Mouse (Mus musculus): ENCODE results near the gene Bola2. TPM values are rescaled to one million over a fixed set of nuclear protein-coding genes. Genes with fewer than 3 reads are reported as not detected.

Bola2 gene
- polyA plus RNA-seq, 2 experiments = 50.4 to 122 TPM

- ATAC-seq (ENCODE audit: low FRiP score, low read depth) = no peak
- no peak for TF ChIP-seq POLR2A (IDR thresholded peaks at IDR 0.05; ENCODE audit: borderline replicate concordance, extremely low read depth, insufficient read depth, insufficient read length)
- Histone ChIP-seq H3K4me3 (replicated peaks; ENCODE audit: low read length) (no peak overlapping the region), H3K27ac (replicated peaks; ENCODE audit: low read depth, low read length) (no peak overlapping the region), H3K36me3 (ENCODE audit: control insufficient read depth, insufficient read depth, low read length) (no peaks in the 10 kb centered on the region), H3K27me3 (ENCODE audit: control insufficient read depth, insufficient read depth, low read length) (no peaks in the 10 kb centered on the region), H3K9me3 (ENCODE audit: control insufficient read depth, low read length) (no peaks in the 10 kb centered on the region), H3K4me2 (replicated peaks; ENCODE audit: low read depth, low read length, severe bottlenecking) (no peak overlapping the region), H3K4me1 (ENCODE audit: control insufficient read depth, insufficient read depth, low read length) (no peaks in the 10 kb centered on the region), H3K9ac (ENCODE audit: low read depth, low read length, severe bottlenecking) (no peak overlapping the region)
- 86% methylated on average over 17 of the region's 17 CpGs for WGBS
- DNase-seq (ENCODE audit: low spot score) = no peak
These were observed 44.4 kb downstream of the Bola2 start for GRCm38 (mm10) chr7:126739551-126739950.

- H3K9me3 ChIP-seq (ENCODE audit: control insufficient read depth, low read length) = no peaks in the 10 kb centered on the region
- WGBS = 80% methylated on average over 13 of the region's 13 CpGs
- no peaks in the 10 kb centered on the region for H3K27me3 ChIP-seq (ENCODE audit: control insufficient read depth, insufficient read depth, low read length)
- no peak for DNase-seq (ENCODE audit: low spot score)
- H3K36me3 ChIP-seq (ENCODE audit: control insufficient read depth, insufficient read depth, low read length) = no peaks in the 10 kb centered on the region
- H3K27ac ChIP-seq (replicated peaks; ENCODE audit: low read depth, low read length) = no peak overlapping the region
- ATAC-seq (ENCODE audit: low FRiP score, low read depth) = no peak
- no peak overlapping the region for H3K9ac ChIP-seq (ENCODE audit: low read depth, low read length, severe bottlenecking)
- H3K4me3 ChIP-seq (replicated peaks; ENCODE audit: low read length) = no peak overlapping the region
- no peak for TF ChIP-seq POLR2A (IDR thresholded peaks at IDR 0.05; ENCODE audit: borderline replicate concordance, extremely low read depth, insufficient read depth, insufficient read length)
- H3K4me1 ChIP-seq (ENCODE audit: control insufficient read depth, insufficient read depth, low read length) = no peaks in the 10 kb centered on the region
- H3K4me2 ChIP-seq (replicated peaks; ENCODE audit: low read depth, low read length, severe bottlenecking) = no peak overlapping the region
These were observed 45.0 kb downstream of the Bola2 start for GRCm38 (mm10) chr7:126740132-126740735.

GRCm38 (mm10) chr7:126740977-126741376 lies 45.8 kb downstream of the Bola2 start:
- Histone ChIP-seq H3K4me2 (replicated peaks; ENCODE audit: low read depth, low read length, severe bottlenecking) (no peak overlapping the region), H3K4me3 (replicated peaks; ENCODE audit: low read length) (no peak overlapping the region), H3K27ac (replicated peaks; ENCODE audit: low read depth, low read length) (no peak overlapping the region), H3K27me3 (ENCODE audit: control insufficient read depth, insufficient read depth, low read length) (no peaks in the 10 kb centered on the region), H3K9me3 (ENCODE audit: control insufficient read depth, low read length) (no peaks in the 10 kb centered on the region), H3K4me1 (ENCODE audit: control insufficient read depth, insufficient read depth, low read length) (no peaks in the 10 kb centered on the region), H3K9ac (ENCODE audit: low read depth, low read length, severe bottlenecking) (no peak overlapping the region), H3K36me3 (ENCODE audit: control insufficient read depth, insufficient read depth, low read length) (no peaks in the 10 kb centered on the region)
- TF ChIP-seq POLR2A (IDR thresholded peaks at IDR 0.05; ENCODE audit: borderline replicate concordance, extremely low read depth, insufficient read depth, insufficient read length) = no peak
- WGBS = 60% methylated on average over 5 of the region's 5 CpGs
- DNase-seq (ENCODE audit: low spot score) = no peak
- ATAC-seq (ENCODE audit: low FRiP score, low read depth) = no peak

GRCm38 (mm10) chr7:126741452-126741851 lies 46.3 kb downstream of the Bola2 start:
- H3K9ac ChIP-seq (ENCODE audit: low read depth, low read length, severe bottlenecking) = no peak overlapping the region
- ATAC-seq (ENCODE audit: low FRiP score, low read depth) = no peak
- no peaks in the 10 kb centered on the region for H3K27me3 ChIP-seq (ENCODE audit: control insufficient read depth, insufficient read depth, low read length)
- H3K27ac ChIP-seq (replicated peaks; ENCODE audit: low read depth, low read length) = no peak overlapping the region
- H3K9me3 ChIP-seq (ENCODE audit: control insufficient read depth, low read length) = no peaks in the 10 kb centered on the region
- H3K4me1 ChIP-seq (ENCODE audit: control insufficient read depth, insufficient read depth, low read length) = no peaks in the 10 kb centered on the region
- no peak for DNase-seq (ENCODE audit: low spot score)
- H3K36me3 ChIP-seq (ENCODE audit: control insufficient read depth, insufficient read depth, low read length) = no peaks in the 10 kb centered on the region
- TF ChIP-seq POLR2A (IDR thresholded peaks at IDR 0.05; ENCODE audit: borderline replicate concordance, extremely low read depth, insufficient read depth, insufficient read length) = no peak
- no peak overlapping the region for H3K4me2 ChIP-seq (replicated peaks; ENCODE audit: low read depth, low read length, severe bottlenecking)
- WGBS = 87% methylated on average over 5 of the region's 5 CpGs
- H3K4me3 ChIP-seq (replicated peaks; ENCODE audit: low read length) = no peak overlapping the region

- 89% methylated on average over 13 of the region's 13 CpGs for WGBS
These were observed 46.8 kb downstream of the Bola2 start for GRCm38 (mm10) chr7:126741964-126742482.

More at GRCm38 (mm10) chr7:126741964-126742482, 46.8 kb downstream of the Bola2 start:
- H3K4me2 ChIP-seq (replicated peaks; ENCODE audit: low read depth, low read length, severe bottlenecking) = no peak overlapping the region
- ATAC-seq (ENCODE audit: low FRiP score, low read depth) (no peak), DNase-seq (ENCODE audit: low spot score) (no peak)
- no peak overlapping the region for H3K4me3 ChIP-seq (replicated peaks; ENCODE audit: low read length)
- H3K4me1 ChIP-seq (ENCODE audit: control insufficient read depth, insufficient read depth, low read length) = no peaks in the 10 kb centered on the region
- H3K36me3 ChIP-seq (ENCODE audit: control insufficient read depth, insufficient read depth, low read length) = no peaks in the 10 kb centered on the region
- H3K9ac ChIP-seq (ENCODE audit: low read depth, low read length, severe bottlenecking) = no peak overlapping the region
- H3K27me3 ChIP-seq (ENCODE audit: control insufficient read depth, insufficient read depth, low read length) = no peaks in the 10 kb centered on the region
- no peak overlapping the region for H3K27ac ChIP-seq (replicated peaks; ENCODE audit: low read depth, low read length)
- H3K9me3 ChIP-seq (ENCODE audit: control insufficient read depth, low read length) = no peaks in the 10 kb centered on the region
- TF ChIP-seq POLR2A (IDR thresholded peaks at IDR 0.05; ENCODE audit: borderline replicate concordance, extremely low read depth, insufficient read depth, insufficient read length) = no peak

Measured in limb, embryonic 14.5 days (tissue).